Mouse (Mus musculus): ENCODE data around the gene Fhl1. TPM values are rescaled to one million over a fixed set of nuclear protein-coding genes. Genes with fewer than 3 reads are reported as not detected.

Fhl1 gene
- polyA plus RNA-seq, 1 experiment from 2014 or later = 38.8 TPM

GRCm38 (mm10) chrX:56703965-56704562 is 27.5 kb upstream of the Fhl1 start:
- no peaks in the 10 kb centered on the region for H3K9me3 ChIP-seq (ENCODE audit: control insufficient read depth, low read length)
- H3K4me1 ChIP-seq (replicated peaks; ENCODE audit: control insufficient read depth, insufficient read depth, low read length) = no peaks in the 10 kb centered on the region
- no peak overlapping the region for H3K4me2 ChIP-seq (ENCODE audit: low read length)
- no peak overlapping the region for H3K4me3 ChIP-seq (ENCODE audit: low read depth, low read length)
- DNase-seq (ENCODE audit: low spot score) (no peak), ATAC-seq (replicated peaks; ENCODE audit: low FRiP score, low TSS enrichment, low read depth) (no peak)
- 73% methylated on average over 8 of the region's 8 CpGs for WGBS
- no peaks in the 10 kb centered on the region for H3K36me3 ChIP-seq (ENCODE audit: control insufficient read depth, insufficient read depth, low read length)
- H3K27ac ChIP-seq (ENCODE audit: low read depth) = no peak overlapping the region
- H3K27me3 ChIP-seq (replicated peaks; ENCODE audit: control insufficient read depth, insufficient read depth, low read length) = no peaks in the 10 kb centered on the region
- no peak overlapping the region for H3K9ac ChIP-seq (ENCODE audit: low read length)

DNA sequence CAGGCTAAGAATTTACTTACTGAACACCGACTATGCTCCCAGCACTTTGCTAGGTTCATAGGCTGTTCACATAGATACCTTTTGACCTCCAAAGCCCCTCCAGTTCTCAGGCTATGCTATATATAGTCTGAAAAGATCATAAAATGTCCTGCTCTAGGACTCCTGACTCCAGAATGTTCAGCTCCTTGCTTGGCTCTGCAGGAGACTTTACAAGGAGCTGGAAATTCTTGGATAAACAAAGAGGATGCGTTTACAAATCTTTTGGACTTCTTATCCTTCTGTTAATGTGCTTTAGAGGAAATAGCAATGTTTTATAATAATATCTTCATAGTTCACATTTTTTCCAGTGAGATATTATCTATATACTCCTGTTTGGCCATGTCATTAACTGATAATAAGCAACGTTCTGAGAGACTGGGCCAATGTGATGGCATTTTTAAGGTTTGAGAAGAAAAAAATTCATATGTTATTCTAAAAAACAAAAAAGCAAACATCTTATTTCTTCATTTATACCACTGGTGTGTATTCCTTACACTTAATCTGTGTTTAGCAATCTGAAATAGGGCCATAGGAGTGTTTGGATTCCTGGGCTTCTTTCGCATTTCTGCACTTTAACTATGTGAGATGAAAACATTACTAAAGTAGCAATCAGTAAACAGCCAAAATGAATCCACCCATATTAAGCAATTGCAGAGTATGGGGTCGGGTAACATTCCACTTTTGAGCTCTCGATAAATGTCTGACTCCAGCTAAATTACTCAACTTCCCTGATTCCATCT is 22.8 kb upstream of the Fhl1 start:
- H3K4me1 ChIP-seq (replicated peaks; ENCODE audit: control insufficient read depth, insufficient read depth, low read length) = no peaks in the 10 kb centered on the region
- H3K36me3 ChIP-seq (ENCODE audit: control insufficient read depth, insufficient read depth, low read length) = no peaks in the 10 kb centered on the region
- H3K9ac ChIP-seq (ENCODE audit: low read length) = no peak overlapping the region
- no peak overlapping the region for H3K27ac ChIP-seq (ENCODE audit: low read depth)
- no peaks in the 10 kb centered on the region for H3K27me3 ChIP-seq (replicated peaks; ENCODE audit: control insufficient read depth, insufficient read depth, low read length)
- H3K9me3 ChIP-seq (ENCODE audit: control insufficient read depth, low read length) = no peaks in the 10 kb centered on the region
- ATAC-seq (replicated peaks; ENCODE audit: low FRiP score, low TSS enrichment, low read depth) (no peak), DNase-seq (ENCODE audit: low spot score) (no peak)
- no peak overlapping the region for H3K4me2 ChIP-seq (ENCODE audit: low read length)
- WGBS = 62% methylated on average over 6 of the region's 6 CpGs
- no peak overlapping the region for H3K4me3 ChIP-seq (ENCODE audit: low read depth, low read length)

DNA sequence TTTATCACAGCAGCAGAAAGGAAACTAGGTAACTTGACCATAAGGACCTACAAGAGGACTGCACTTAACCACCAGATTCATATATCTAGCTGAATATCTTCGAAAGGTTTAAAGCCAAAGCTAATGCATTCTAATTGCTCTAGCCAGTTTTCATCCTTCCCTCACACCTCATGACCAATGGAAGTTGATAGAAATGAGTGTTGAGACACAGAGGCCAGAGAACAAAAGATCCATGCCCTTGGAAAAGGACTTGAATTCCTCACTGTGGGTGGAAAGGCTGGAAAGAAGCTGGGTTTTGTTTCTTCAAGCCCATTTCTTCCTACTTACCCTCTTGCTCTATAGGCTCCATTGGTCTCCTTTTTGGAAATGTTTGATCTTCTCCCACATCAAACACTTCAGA is 21.1 kb upstream of the Fhl1 start:
- H3K4me1 ChIP-seq (replicated peaks; ENCODE audit: control insufficient read depth, insufficient read depth, low read length) = no peaks in the 10 kb centered on the region
- 79% methylated on average over 1 of the region's 1 CpGs for WGBS
- H3K36me3 ChIP-seq (ENCODE audit: control insufficient read depth, insufficient read depth, low read length) = no peaks in the 10 kb centered on the region
- H3K4me2 ChIP-seq (ENCODE audit: low read length) = no peak overlapping the region
- H3K4me3 ChIP-seq (ENCODE audit: low read depth, low read length) = no peak overlapping the region
- no peaks in the 10 kb centered on the region for H3K9me3 ChIP-seq (ENCODE audit: control insufficient read depth, low read length)
- H3K27me3 ChIP-seq (replicated peaks; ENCODE audit: control insufficient read depth, insufficient read depth, low read length) = no peaks in the 10 kb centered on the region
- H3K27ac ChIP-seq (ENCODE audit: low read depth) = no peak overlapping the region
- DNase-seq (ENCODE audit: low spot score) (no peak), ATAC-seq (replicated peaks; ENCODE audit: low FRiP score, low TSS enrichment, low read depth) (no peak)
- no peak overlapping the region for H3K9ac ChIP-seq (ENCODE audit: low read length)

- H3K27ac ChIP-seq (ENCODE audit: low read depth) = no peak overlapping the region
- DNase-seq (ENCODE audit: low spot score) (no peak), ATAC-seq (replicated peaks; ENCODE audit: low FRiP score, low TSS enrichment, low read depth) (no peak)
- no peak overlapping the region for H3K4me2 ChIP-seq (ENCODE audit: low read length)
- H3K9ac ChIP-seq (ENCODE audit: low read length) = no peak overlapping the region
- H3K27me3 ChIP-seq (replicated peaks; ENCODE audit: control insufficient read depth, insufficient read depth, low read length) = no peaks in the 10 kb centered on the region
- H3K9me3 ChIP-seq (ENCODE audit: control insufficient read depth, low read length) = no peaks in the 10 kb centered on the region
- H3K4me3 ChIP-seq (ENCODE audit: low read depth, low read length) = no peak overlapping the region
- no peaks in the 10 kb centered on the region for H3K36me3 ChIP-seq (ENCODE audit: control insufficient read depth, insufficient read depth, low read length)
- no peaks in the 10 kb centered on the region for H3K4me1 ChIP-seq (replicated peaks; ENCODE audit: control insufficient read depth, insufficient read depth, low read length)
- 86% methylated on average over 1 of the region's 1 CpGs for WGBS
These were observed 18.9 kb upstream of the Fhl1 start for GRCm38 (mm10) chrX:56712666-56713065.

GRCm38 (mm10) chrX:56722559-56722958 is 9.0 kb upstream of the Fhl1 start:
- H3K27ac ChIP-seq (ENCODE audit: low read depth) = no peak overlapping the region
- no peak overlapping the region for H3K9ac ChIP-seq (ENCODE audit: low read length)
- H3K9me3 ChIP-seq (ENCODE audit: control insufficient read depth, low read length) = no peaks in the 10 kb centered on the region
- H3K4me1 ChIP-seq (replicated peaks; ENCODE audit: control insufficient read depth, insufficient read depth, low read length) = no peaks in the 10 kb centered on the region
- no peak overlapping the region for H3K4me3 ChIP-seq (ENCODE audit: low read depth, low read length)
- no peak overlapping the region for H3K4me2 ChIP-seq (ENCODE audit: low read length)
- no peak for DNase-seq (ENCODE audit: low spot score)
- 78% methylated on average over 8 of the region's 8 CpGs for WGBS
- H3K27me3 ChIP-seq (replicated peaks; ENCODE audit: control insufficient read depth, insufficient read depth, low read length) = no peaks in the 10 kb centered on the region
- ATAC-seq (replicated peaks; ENCODE audit: low FRiP score, low TSS enrichment, low read depth) = no peak
- H3K36me3 ChIP-seq (ENCODE audit: control insufficient read depth, insufficient read depth, low read length) = no peaks in the 10 kb centered on the region

- Histone ChIP-seq H3K27ac (ENCODE audit: low read depth) (no peak overlapping the region), H3K4me1 (replicated peaks; ENCODE audit: control insufficient read depth, insufficient read depth, low read length) (no peaks in the 10 kb centered on the region), H3K9me3 (ENCODE audit: control insufficient read depth, low read length) (no peaks in the 10 kb centered on the region), H3K9ac (ENCODE audit: low read length) (no peak overlapping the region), H3K4me2 (ENCODE audit: low read length) (no peak overlapping the region), H3K36me3 (ENCODE audit: control insufficient read depth, insufficient read depth, low read length) (no peaks in the 10 kb centered on the region), H3K27me3 (replicated peaks; ENCODE audit: control insufficient read depth, insufficient read depth, low read length) (no peaks in the 10 kb centered on the region), H3K4me3 (ENCODE audit: low read depth, low read length) (no peak overlapping the region)
- DNase-seq (ENCODE audit: low spot score) (no peak), ATAC-seq (replicated peaks; ENCODE audit: low FRiP score, low TSS enrichment, low read depth) (no peak)
- WGBS = 68% methylated on average over 3 of the region's 3 CpGs
These were observed 3.1 kb upstream of the Fhl1 start for GRCm38 (mm10) chrX:56728507-56728906.

DNA sequence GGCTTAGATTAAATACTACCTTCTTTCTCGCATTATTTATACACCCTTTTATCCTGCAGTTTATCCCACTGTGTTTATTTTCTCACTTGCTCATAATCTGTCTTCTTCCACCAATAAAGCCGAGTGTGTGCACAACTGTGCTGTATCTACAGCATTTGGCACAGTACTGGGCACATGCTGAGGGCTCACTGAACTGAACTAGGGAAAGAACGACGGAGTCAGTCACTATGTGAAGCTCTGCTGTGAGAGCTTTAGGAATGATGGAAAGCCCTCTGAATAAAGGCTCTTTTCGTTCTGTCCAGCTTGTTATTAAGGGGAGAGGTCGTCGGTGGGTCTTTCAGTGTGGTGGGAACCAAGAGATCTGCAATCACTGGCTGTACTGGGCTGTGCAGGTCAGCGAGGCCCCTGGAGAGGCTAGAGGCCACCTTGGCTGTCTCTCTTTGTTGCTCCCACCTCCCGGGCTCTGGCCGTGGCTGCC is 720 bp upstream of the Fhl1 start:
- H3K9me3 ChIP-seq (ENCODE audit: control insufficient read depth, low read length) = no peaks in the 10 kb centered on the region
- no peaks in the 10 kb centered on the region for H3K27me3 ChIP-seq (replicated peaks; ENCODE audit: control insufficient read depth, insufficient read depth, low read length)
- 18% methylated on average over 10 of the region's 10 CpGs for WGBS
- H3K36me3 ChIP-seq (ENCODE audit: control insufficient read depth, insufficient read depth, low read length) = no peaks in the 10 kb centered on the region
- H3K4me3 ChIP-seq (ENCODE audit: low read depth, low read length) = peak overlapping the region; percentile 38
- H3K4me2 ChIP-seq (ENCODE audit: low read length) = peak overlapping the region; percentile 49
- ATAC-seq (replicated peaks; ENCODE audit: low FRiP score, low TSS enrichment, low read depth) = peak; percentile 25; the same call in 1 of the 2 replicates
- H3K4me1 ChIP-seq (replicated peaks; ENCODE audit: control insufficient read depth, insufficient read depth, low read length) = no peaks in the 10 kb centered on the region
- H3K27ac ChIP-seq (ENCODE audit: low read depth) = 0 out of 2 replicates have a peak overlapping the region, but pooled peaks have one; percentile 43
- H3K9ac ChIP-seq (ENCODE audit: low read length) = peak overlapping the region; percentile 56
- DNase-seq (ENCODE audit: low spot score) = no peak

- Histone ChIP-seq H3K9me3 (ENCODE audit: control insufficient read depth, low read length) (no peaks in the 10 kb centered on the region), H3K4me3 (ENCODE audit: low read depth, low read length) (peak overlapping the region; percentile 38; the same call in 1 of the 2 replicates), H3K4me2 (ENCODE audit: low read length) (peak overlapping the region; percentile 49), H3K27ac (ENCODE audit: low read depth) (no peak overlapping the region), H3K36me3 (ENCODE audit: control insufficient read depth, insufficient read depth, low read length) (no peaks in the 10 kb centered on the region), H3K9ac (ENCODE audit: low read length) (no peak overlapping the region), H3K4me1 (replicated peaks; ENCODE audit: control insufficient read depth, insufficient read depth, low read length) (no peaks in the 10 kb centered on the region), H3K27me3 (replicated peaks; ENCODE audit: control insufficient read depth, insufficient read depth, low read length) (no peaks in the 10 kb centered on the region)
- 31% methylated on average over 3 of the region's 3 CpGs for WGBS
- ATAC-seq (replicated peaks; ENCODE audit: low FRiP score, low TSS enrichment, low read depth) (no peak), DNase-seq (ENCODE audit: low spot score) (no peak)
These were observed 814 bp downstream of the Fhl1 start for GRCm38 (mm10) chrX:56732401-56732800.

All from intestine, embryonic 14.5 days (tissue).